Mouse (Mus musculus): ENCODE results near the gene Zfp362. TPM values are rescaled to one million over a fixed set of nuclear protein-coding genes. Genes with fewer than 3 reads are reported as not detected.

The Zfp362 gene
- polyA plus RNA-seq, 1 experiment from 2014 or later, result 45.5 TPM

DNA sequence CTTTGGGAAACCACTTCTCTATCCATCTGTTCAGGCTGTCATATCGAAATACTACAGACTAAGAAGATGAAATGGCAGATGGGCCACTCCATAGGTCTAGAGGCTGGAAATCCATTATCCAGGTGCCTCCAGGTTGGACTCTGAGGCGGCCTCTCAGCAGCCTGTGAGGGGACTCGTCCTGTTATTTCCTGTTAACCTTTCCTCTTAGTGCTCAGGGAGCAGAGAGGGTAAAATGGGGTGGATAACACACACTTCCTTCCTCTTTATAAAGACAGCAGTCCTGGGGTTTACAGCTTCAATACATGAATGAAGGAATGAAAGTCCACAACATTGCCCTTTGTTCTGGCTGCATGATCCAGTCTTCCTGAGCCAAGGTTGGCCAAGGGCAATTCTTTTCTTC lies 18.3 kb upstream of the Zfp362 start:
- Histone ChIP-seq H3K4me3 (no peak overlapping the region), H3K27me3 (no peaks in the 10 kb centered on the region), H3K9ac (replicated peaks) (no peak overlapping the region), H3K4me1 (no peaks in the 10 kb centered on the region; the same call in 1 of the 2 replicates), H3K4me2 (replicated peaks) (no peak overlapping the region), H3K36me3 (no peaks in the 10 kb centered on the region), H3K9me3 (no peaks in the 10 kb centered on the region), H3K27ac (replicated peaks) (no peak overlapping the region)
- WGBS, result 73% methylated on average over 3 of the region's 3 CpGs
- ATAC-seq (replicated peaks), result no peak

DNA sequence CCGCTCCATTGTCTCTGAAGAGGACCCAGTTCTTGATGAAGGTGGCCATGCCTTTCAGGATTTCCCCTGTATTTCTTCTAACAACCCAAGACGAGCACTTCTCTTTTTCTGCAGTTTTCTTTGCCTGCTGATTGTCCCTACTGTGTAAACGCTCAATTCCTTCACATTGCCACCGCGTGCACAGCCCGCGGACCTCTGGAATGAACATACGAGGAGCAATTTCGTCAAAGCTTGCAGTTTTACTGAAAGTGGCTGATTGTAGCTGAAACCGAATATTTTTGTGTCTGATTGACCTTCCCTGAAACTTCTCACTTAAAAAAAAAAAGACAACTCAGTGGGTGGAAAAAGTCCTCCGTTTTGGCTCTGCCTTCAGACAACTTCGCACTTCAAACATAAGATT lies 14.7 kb upstream of the Zfp362 start:
- 61% methylated on average over 12 of the region's 12 CpGs for WGBS
- H3K4me2 ChIP-seq (replicated peaks), result no peak overlapping the region

GRCm38 (mm10) chr4:128817011-128817410 lies 11.2 kb upstream of the Zfp362 start:
- Histone ChIP-seq H3K4me1 (peaks cover 5% of the 10 kb centered on the region), H3K9me3 (no peaks in the 10 kb centered on the region), H3K4me3 (no peak overlapping the region), H3K27ac (replicated peaks) (no peak overlapping the region), H3K4me2 (replicated peaks) (no peak overlapping the region), H3K9ac (replicated peaks) (no peak overlapping the region), H3K27me3 (no peaks in the 10 kb centered on the region), H3K36me3 (no peaks in the 10 kb centered on the region)
- 71% methylated on average over 7 of the region's 7 CpGs for WGBS
- ATAC-seq (replicated peaks), result no peak

More for the DNA sequence above, 14.7 kb upstream of the Zfp362 start:
- Histone ChIP-seq H3K27me3 (no peaks in the 10 kb centered on the region), H3K9ac (replicated peaks) (no peak overlapping the region), H3K27ac (replicated peaks) (no peak overlapping the region), H3K4me3 (no peak overlapping the region), H3K4me1 (no peaks in the 10 kb centered on the region; the same call in 1 of the 2 replicates), H3K36me3 (no peaks in the 10 kb centered on the region), H3K9me3 (no peaks in the 10 kb centered on the region)
- no peak for ATAC-seq (replicated peaks)

DNA sequence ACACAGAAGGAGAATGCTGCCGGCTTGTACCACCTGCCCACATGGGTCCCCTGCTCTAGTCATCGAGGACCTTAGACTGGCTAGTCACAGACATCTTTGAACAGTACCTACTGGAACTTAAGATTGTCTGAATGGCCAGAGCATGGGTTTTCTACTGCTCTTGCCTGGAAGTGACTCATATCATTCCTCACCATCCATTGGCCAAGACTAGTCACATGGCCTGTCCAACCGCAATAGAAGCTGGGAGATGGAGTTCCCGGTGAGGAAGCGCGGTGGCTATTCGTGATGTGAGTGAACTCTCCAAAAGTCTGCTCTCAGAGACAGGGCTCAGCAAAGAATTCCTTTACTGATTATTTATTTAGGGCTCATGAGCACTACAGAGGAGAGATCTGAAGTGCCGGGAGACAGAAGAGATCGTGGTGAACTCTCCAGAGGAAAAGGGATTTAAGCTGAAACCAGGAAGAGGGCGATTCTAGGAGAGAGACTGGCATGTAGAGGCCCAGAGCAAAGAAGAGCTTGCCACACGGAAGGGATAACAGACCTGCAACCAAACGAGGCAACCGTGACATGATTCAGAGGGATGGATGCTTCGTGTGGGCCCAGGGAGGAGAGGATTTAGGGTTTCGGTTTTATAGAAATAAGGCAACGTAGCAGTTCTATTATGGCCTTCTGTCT lies 5.7 kb upstream of the Zfp362 start:
- WGBS, result 14% methylated on average over 16 of the region's 16 CpGs
- H3K4me3 ChIP-seq, result peak overlapping the region; percentile 52
- ATAC-seq (replicated peaks), result peak; percentile 94
- no peaks in the 10 kb centered on the region for H3K27me3 ChIP-seq
- no peaks in the 10 kb centered on the region for H3K9me3 ChIP-seq
- H3K27ac ChIP-seq (replicated peaks), result peak overlapping the region; percentile 56
- H3K4me2 ChIP-seq (replicated peaks), result peak overlapping the region; percentile 64
- H3K9ac ChIP-seq (replicated peaks), result peak overlapping the region; percentile 58
- H3K4me1 ChIP-seq, result peaks cover 21% of the 10 kb centered on the region
- no peaks in the 10 kb centered on the region for H3K36me3 ChIP-seq

GRCm38 (mm10) chr4:128806827-128807179 lies 958 bp upstream of the Zfp362 start:
- peak overlapping the region; percentile 98 for H3K9ac ChIP-seq (replicated peaks)
- peak; percentile 55 for ATAC-seq (replicated peaks)
- H3K36me3 ChIP-seq, result no peaks in the 10 kb centered on the region
- peaks cover 43% of the 10 kb centered on the region for H3K4me1 ChIP-seq
- peak overlapping the region; percentile 93 for H3K4me3 ChIP-seq
- peak overlapping the region; percentile 89 for H3K4me2 ChIP-seq (replicated peaks)
- H3K27me3 ChIP-seq, result no peaks in the 10 kb centered on the region
- WGBS, result 1% methylated on average over 15 of the region's 15 CpGs
- H3K27ac ChIP-seq (replicated peaks), result peak overlapping the region; percentile 98
- H3K9me3 ChIP-seq, result no peaks in the 10 kb centered on the region

DNA sequence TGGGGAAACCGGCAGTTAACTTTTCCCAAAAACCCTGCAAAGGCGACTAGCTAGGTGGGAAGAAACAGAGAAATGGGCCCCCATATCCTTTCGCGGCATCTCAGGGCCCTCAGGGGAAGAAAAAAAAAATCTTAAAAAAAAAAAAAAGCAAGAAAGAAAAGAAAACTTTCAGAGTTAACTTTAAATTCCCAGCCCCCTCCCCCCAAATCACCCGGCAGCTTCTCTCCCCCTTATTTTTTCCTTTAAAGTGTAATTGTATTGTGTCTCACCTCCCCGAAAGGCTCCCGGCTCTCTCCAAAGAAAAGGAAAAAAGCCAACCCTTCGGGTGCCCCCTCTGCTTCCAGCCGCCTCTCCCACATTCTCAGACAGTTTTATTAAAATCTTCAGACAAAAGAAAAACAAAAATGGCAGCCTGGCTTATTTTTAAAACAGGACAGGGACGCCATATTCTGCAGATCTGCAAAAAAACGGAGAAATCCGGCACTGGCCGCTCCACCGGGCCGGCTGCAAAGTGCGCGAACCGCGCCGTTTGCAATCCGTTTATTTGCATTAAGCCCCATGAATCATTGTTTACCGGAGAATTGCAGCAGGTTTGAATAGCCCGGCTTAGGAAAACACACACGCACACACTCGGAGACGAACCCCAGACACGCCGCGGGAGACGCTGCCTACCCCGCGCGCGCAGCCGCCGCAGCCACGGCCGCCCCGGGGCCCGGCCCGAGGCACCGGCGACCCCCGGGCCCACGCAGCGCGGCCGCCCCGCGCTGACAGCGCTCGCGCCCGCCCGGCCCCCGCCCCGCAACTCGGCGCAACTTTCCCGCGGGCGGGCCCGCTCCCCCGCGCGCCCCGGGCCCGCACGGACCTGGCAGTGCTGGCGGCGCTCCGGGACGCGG lies 449 bp downstream of the Zfp362 start:
- Histone ChIP-seq H3K9ac (replicated peaks) (peak overlapping the region; percentile 98), H3K27me3 (no peaks in the 10 kb centered on the region), H3K9me3 (no peaks in the 10 kb centered on the region), H3K36me3 (no peaks in the 10 kb centered on the region), H3K4me2 (replicated peaks) (peak overlapping the region; percentile 89), H3K27ac (replicated peaks) (peak overlapping the region; percentile 98), H3K4me3 (peak overlapping the region; percentile 93), H3K4me1 (peaks cover 48% of the 10 kb centered on the region)
- under 1% methylated on average over 56 of the region's 74 CpGs for WGBS
- peak; percentile 35 for ATAC-seq (replicated peaks)

DNA sequence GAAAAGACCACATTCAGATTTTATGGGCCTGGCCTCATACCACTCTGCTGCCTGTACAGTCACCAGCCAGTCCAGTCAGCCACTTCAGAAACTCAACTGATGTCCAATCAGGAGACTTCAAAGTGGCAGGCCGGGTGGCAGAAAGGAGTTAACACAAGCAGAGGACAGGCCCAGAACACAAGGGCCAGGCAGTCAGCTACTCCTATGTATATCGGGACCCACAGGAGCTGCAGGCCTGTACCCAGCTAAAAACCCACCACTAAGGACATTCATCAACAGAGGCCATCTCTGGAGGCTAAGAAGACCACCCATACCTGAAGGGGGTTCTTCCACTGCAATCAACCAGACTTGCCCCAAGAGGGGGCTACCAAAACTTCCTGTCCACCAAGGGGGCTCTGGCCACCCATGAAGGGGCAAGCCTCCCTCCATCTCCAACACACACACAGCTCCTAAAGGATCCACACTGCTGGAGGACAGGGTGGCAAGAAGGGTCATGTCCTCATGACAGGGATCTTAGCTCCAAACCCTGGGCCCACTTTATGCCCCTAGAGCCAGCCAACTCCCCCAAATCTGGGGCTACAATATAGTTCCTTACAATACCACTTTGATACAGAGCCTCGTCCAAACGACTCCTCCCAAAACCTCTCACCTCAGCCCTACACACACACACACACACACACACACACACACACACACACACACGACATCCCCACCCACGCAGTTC lies 1.3 kb downstream of the Zfp362 start:
- Histone ChIP-seq H3K36me3 (no peaks in the 10 kb centered on the region), H3K4me1 (peaks cover 50% of the 10 kb centered on the region), H3K27ac (replicated peaks) (peak overlapping the region; percentile 98), H3K9me3 (no peaks in the 10 kb centered on the region), H3K27me3 (no peaks in the 10 kb centered on the region), H3K9ac (replicated peaks) (peak overlapping the region; percentile 98), H3K4me2 (replicated peaks) (peak overlapping the region; percentile 89), H3K4me3 (peak overlapping the region; percentile 93)
- WGBS, result 4% methylated on average over 6 of the region's 6 CpGs
- ATAC-seq (replicated peaks), result no peak; the same call in 1 of the 2 replicates

DNA sequence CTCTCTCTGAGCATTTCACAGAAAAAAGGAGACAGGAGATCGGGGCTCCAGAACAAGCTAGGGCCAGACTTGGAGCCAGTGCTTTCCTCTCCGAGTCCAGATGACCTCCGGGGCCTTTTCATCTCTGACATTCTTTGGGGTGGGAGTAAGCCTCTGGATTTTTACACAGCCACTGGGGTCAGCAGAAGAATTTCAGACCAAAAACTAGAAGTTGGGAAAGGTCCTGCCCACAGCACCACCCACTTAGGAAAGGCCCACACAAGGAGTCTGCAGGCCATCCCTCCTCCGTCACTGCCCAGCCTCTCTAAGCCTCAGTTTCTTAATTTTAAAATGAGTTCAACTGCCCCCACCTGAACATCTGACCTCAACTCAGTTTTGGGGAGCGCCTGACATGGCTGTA lies 2.3 kb downstream of the Zfp362 start:
- H3K27ac ChIP-seq (replicated peaks), result no peak overlapping the region
- 70% methylated on average over 5 of the region's 5 CpGs for WGBS
- H3K9ac ChIP-seq (replicated peaks), result peak overlapping the region; percentile 98; the same call in 1 of the 2 replicates
- H3K4me3 ChIP-seq, result peak overlapping the region; percentile 93; the same call in 1 of the 2 replicates
- H3K4me2 ChIP-seq (replicated peaks), result peak overlapping the region; percentile 89
- H3K4me1 ChIP-seq, result peaks cover 60% of the 10 kb centered on the region
- H3K9me3 ChIP-seq, result no peaks in the 10 kb centered on the region
- no peaks in the 10 kb centered on the region for H3K36me3 ChIP-seq
- no peak for ATAC-seq (replicated peaks)
- no peaks in the 10 kb centered on the region for H3K27me3 ChIP-seq

GRCm38 (mm10) chr4:128801675-128802465 lies 4.0 kb downstream of the Zfp362 start:
- peaks cover 68% of the 10 kb centered on the region for H3K4me1 ChIP-seq
- H3K27ac ChIP-seq (replicated peaks), result no peak overlapping the region
- H3K4me2 ChIP-seq (replicated peaks), result no peak overlapping the region
- H3K9me3 ChIP-seq, result no peaks in the 10 kb centered on the region
- H3K4me3 ChIP-seq, result no peak overlapping the region
- no peaks in the 10 kb centered on the region for H3K27me3 ChIP-seq
- H3K36me3 ChIP-seq, result no peaks in the 10 kb centered on the region
- WGBS, result 84% methylated on average over 9 of the region's 9 CpGs
- no peak overlapping the region for H3K9ac ChIP-seq (replicated peaks)
- ATAC-seq (replicated peaks), result no peak

DNA sequence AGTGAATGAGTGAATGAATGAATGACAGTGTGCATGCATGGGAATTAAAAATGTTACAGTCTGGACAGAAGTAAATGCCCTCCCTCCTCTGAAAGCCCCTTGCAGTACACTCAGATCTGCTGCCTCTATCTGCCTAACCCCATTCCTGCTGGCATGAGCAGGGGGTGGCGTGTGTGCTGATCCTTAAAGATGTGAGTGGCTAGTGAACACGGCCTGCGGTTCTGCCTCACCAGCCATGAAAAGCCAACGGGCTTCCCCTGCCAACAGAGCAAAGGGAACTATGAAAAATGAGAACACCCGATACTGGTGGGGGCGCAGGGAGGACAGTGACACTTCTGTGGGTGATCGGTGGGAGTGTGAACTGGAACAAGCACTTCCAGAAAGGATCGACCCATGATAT lies 9.1 kb downstream of the Zfp362 start:
- ATAC-seq (replicated peaks), result no peak
- no peak overlapping the region for H3K4me3 ChIP-seq
- H3K27me3 ChIP-seq, result no peaks in the 10 kb centered on the region
- 69% methylated on average over 8 of the region's 8 CpGs for WGBS
- no peaks in the 10 kb centered on the region for H3K36me3 ChIP-seq
- peaks cover 53% of the 10 kb centered on the region for H3K4me1 ChIP-seq
- H3K27ac ChIP-seq (replicated peaks), result 0 out of 2 replicates have a peak overlapping the region, but pooled peaks have one; percentile 19
- no peak overlapping the region for H3K4me2 ChIP-seq (replicated peaks)
- no peaks in the 10 kb centered on the region for H3K9me3 ChIP-seq
- H3K9ac ChIP-seq (replicated peaks), result no peak overlapping the region

DNA sequence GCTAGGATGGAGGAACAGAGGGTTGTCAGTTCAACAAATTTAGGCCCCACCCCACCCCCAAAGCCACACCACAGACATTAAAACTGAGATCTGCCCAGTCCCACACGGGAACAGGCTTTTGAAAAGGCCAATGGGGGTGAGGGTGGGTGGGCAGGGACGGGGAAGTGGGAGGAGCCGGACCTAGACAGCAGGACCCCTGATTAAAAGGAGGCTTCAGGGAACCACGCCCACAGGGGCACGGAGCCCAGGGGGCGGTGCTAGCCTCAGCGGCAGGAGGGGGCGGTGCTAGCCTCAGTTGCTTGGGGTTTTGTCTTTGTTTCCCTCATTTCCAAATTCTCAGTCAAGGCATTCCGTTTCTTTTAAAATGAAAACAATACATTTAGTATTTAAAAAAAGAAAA lies 10.2 kb downstream of the Zfp362 start:
- H3K4me3 ChIP-seq, result no peak overlapping the region
- H3K27ac ChIP-seq (replicated peaks), result 0 out of 2 replicates have a peak overlapping the region, but pooled peaks have one; percentile 9
- H3K36me3 ChIP-seq, result no peaks in the 10 kb centered on the region
- no peak overlapping the region; the same call in 1 of the 2 replicates for H3K4me2 ChIP-seq (replicated peaks)
- no peaks in the 10 kb centered on the region for H3K9me3 ChIP-seq
- 4% methylated on average over 9 of the region's 9 CpGs for WGBS
- ATAC-seq (replicated peaks), result peak; percentile 58
- H3K27me3 ChIP-seq, result no peaks in the 10 kb centered on the region
- H3K9ac ChIP-seq (replicated peaks), result no peak overlapping the region; the same call in 1 of the 2 replicates
- H3K4me1 ChIP-seq, result peaks cover 42% of the 10 kb centered on the region

Data from forebrain, embryonic 15.5 days (tissue).